Mouse (Mus musculus) layer of hippocampus, adult 18-20 months (tissue): ENCODE data around the gene Prkd2. TPM values are rescaled to one million over a fixed set of nuclear protein-coding genes. Genes with fewer than 3 reads are reported as not detected.

Experiments
- DNase-seq, 2 experiments: peaks; one replicate each; pipeline ENCODE4 v3.0.0; 2022; ENCODE audit warnings: low spot score in 2 of 2
- total RNA-seq, 2 experiments: library from RNA; stranded (reverse); gene quantifications; 2 replicates each; pipeline ENCODE4 v1.2.3; 2021

Prkd2 gene
- total RNA-seq, 2 experiments from 2014 or later: 4.7 to 6.1 TPM

DNA sequence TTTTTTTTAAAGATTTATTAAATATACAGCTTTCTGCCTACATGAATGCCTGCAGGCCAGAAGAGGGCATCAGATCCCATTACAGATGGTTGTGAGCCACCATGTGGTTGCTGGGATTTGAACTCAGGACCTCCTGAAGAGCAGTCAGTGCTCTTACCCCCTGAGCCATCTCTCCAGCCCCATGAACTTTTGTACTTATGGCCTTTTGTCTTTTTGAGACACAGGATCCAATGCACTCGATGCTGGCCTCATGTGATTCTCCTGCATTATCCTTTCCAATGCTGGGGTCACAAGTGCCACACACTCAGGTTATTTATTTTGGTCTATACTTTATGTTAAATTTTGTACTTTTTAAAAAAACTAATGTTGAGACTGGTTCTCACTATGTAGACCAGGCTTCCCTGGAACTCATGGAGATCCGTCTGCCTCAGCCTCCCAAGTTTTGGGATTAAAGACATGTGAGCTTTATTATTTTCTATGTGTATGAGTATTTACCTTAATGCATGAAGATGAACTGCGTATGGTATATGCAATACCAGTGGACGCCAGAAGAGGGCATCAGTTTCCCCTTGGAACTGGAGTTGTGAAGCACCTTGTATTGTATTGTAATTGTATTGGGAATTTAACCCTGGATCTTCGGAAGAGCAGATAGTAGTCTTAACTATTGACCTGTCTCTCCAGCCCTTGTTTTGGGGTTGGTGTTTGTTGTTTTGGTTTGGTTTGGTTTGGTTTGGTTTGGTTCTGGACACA lies 17.4 kb downstream of the Prkd2 start:
- peak in 1 of 2 experiments; percentile 76 for DNase-seq

DNA sequence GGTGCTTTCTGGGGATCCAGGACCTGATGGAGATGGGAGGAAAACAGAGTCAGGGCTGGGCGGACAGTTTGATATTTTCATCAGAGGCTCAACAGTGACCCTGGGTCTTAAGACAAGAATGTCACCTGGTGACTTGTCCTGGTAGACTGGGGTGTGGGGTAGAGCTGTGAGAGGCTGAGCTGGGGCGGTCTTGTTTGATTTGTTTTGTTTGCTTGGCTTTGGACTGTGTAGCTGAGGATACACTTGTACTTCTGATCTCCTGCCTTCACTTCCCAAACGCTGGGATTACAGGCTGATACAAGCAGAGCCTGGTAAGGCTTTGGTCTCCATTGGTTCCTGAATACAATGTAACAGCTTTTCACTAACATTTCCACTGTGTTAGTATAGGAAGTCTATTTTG lies 24.8 kb downstream of the Prkd2 start:
- no peak for DNase-seq

DNA sequence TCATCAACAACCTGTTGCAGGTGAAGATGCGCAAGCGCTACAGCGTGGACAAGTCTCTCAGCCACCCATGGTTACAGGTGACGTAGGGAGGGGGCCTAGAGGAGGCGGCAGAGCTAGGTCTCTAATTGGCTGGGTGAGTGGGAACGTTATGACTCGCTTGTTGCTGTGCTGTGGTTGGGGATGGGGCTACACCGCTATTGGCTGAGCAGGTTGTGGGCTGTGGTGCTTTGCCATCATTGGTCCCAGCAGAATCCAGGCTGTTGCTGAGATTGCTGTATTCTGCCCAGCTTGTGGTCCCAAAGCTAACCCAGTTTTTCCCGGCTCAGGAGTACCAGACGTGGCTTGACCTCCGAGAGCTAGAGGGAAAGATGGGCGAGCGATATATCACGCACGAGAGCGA lies 26.8 kb downstream of the Prkd2 start:
- peak; percentile 95 to 96 for DNase-seq

DNA sequence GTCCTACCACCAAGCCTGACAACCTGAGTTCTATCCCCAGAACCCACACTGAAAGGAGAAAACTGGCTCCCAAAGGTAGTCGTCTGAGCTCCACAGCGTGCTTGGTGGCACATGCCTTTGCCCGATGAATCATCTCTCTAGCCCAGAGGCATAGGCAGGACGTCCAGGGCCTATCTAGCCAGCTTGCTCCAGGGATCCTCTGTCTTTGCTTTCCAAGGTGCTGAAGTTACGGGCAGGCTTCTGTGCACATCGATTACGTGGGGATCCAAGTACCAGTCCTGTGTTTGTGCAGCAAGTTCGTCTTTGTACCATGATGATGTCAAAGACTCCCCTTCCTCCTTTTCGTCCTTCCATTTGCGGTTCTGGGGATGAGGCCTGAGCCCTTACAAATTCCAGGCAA lies 28.9 kb downstream of the Prkd2 start:
- DNase-seq: no peak

DNA sequence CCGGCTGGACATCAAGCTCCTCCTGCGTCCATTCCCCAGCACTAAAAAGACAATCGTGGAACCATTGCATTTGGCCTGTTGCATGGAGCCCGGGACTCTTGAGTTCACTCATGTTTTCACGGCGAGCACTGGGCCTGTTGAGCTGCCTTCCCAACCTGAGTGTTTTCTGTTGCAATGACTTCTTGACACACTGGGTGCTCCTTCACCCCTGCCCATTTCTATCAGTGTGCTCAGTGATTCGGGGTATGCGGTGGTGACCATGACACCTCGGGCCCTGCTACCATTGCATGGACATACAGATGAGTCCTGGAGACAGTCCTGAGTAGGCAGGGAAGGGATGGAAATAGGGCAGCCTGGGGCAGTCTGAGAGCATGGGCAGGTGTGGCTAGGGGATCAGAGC lies 29.8 kb downstream of the Prkd2 start:
- DNase-seq: no peak

DNA sequence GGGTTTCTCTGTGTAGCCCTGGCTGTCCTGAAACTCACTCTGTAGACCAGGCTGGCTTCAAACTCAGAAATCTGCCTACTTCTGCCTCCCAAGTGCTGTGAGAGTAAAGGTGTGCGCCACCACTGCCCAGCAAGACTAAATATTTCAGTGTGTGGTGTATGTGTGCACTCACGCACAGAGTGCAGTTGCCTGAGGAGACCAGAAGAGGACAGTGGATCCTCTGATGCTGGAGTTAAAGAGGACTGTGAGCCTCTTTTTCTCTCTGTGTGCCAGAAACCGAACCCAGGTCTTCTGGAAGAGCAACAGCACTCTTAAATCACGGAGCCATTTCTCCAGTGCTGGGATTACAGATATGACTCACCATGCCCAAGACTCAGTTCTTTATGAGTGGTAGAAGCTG lies 30.7 kb downstream of the Prkd2 start:
- DNase-seq: no peak

DNA sequence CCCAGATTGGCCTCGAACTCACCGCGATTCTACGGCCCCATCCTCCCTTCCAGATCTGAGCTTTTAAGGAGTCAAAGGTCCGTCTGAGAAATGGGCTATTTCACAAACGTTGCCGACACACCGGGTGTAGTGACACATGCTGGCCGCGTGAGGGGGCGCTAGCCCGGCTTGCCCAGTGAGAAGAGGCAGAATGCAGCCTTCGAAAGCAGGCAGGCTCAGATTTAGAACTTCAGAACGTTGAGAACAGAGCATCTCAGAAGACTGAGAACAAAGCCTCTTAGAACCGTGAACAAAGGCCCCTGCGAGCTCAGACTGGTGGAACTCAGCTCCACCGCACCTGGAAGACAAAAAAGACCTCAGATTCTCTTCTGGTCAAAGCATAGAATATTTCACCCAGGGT lies 31.5 kb downstream of the Prkd2 start:
- peak; percentile 73 to 84 for DNase-seq

DNA sequence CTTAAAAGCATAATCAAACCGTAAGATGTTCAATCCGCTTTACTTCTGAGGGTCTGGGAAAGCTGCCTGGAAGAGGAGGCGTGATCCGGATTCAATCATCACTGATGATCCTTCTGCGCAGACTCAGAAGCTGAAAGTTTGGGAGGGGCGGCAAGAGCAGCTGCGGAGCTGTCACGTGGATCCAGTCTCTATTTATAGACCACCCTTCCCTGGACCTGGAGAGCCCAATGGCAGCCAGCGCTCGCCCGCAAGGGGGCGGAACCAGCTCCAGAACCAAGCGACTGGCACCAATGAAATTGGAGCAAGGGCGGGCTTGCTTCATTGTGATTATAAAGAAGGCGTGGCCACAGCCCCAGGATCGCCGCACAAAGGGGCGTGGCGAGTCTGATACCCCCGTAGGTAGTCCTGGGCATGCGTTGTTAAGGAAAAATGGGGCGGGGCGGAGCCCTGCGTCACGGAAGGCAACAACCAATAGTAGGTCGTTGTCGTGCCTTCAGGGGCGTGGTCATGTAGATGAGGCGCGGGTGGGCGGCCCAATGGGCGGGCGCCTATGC lies 32.1 kb downstream of the Prkd2 start:
- DNase-seq: peak; percentile 100

DNA sequence AGATGAGACGGTGACA lies 32.4 kb downstream of the Prkd2 start, which contains the start of gene Dact3:
Dact3 (plus strand) TSS at position 8 of the 16 bp plus-strand sequence.
- DNase-seq: no peak

DNA sequence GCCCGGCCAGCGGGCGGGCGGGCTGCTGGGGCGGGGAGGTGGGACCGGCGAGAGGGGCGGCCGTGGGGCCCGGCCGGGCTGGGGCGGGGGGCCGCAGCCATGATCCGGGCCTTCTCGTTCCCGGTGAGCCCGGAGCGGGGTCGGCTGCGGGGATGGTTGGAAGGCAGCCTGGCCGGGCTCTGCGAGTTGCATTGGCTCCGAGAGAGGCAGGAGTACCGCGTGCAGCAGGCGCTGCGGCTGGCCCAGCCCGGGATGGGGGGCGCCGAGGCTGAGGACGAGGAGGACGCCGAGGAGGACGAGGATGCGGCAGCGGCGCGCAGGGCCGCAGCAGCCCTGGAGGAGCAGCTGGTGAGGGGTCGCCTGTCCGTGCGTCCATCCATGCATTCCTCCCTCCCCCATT lies 32.6 kb downstream of the Prkd2 start:
- no peak for DNase-seq

DNA sequence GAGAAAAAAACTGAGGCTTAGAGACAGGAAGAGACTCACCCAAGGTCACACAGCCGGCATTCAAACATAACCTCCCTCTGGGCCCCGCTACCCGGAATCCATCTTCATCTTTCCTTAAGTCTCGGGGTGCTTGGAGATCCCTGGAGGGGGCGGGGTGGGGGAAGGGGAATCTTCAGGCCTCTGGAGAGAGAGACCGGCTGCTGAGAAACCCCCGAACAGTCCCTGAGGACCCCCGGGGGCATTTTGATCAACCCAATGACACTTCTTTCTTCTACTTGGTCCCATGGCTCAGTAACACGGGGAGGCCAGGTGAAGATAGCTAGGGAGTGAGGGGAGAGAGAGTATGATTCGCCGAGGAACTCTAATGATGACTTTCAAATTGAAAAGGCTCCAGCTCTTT lies 33.3 kb downstream of the Prkd2 start:
- DNase-seq: no peak

DNA sequence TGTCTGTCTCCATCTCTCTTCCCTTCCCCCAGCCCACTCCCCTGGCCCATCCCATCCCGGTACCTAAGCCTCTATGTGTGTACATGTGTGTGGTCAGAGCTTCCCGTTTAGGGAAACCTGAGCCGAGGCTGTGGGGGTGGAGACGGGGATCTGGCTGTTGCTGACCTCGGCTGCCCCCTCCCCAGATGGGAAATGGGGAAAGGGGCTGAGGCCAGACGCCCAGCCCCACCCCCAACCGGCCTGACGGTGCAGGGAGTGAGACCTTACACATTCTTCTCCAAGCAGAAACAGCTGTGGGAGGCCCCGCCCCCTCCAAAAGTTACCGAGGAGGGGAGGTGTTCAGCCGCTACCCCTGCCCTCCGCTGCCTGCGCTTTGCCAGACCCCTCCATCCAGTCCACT lies 33.9 kb downstream of the Prkd2 start:
- DNase-seq: no peak

DNA sequence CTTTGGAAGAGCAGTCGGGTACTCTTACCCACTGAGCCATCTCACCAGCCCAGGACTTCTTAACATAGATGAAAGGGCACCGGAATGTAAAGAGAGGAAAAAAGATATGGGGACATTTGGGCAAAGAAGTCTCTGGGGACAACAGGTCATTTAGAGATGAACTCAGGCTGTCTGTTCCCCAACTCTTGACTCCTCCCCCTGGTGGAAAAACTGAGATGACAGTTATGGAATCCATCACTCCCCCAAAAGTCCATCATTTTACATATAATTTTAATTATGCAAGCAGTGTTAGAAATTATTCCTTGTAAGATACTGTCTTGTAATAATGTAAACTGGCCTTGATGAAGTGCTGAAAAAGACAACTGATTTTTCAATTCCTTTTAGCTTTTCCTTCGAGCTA lies 35.0 kb downstream of the Prkd2 start:
- no peak for DNase-seq

DNA sequence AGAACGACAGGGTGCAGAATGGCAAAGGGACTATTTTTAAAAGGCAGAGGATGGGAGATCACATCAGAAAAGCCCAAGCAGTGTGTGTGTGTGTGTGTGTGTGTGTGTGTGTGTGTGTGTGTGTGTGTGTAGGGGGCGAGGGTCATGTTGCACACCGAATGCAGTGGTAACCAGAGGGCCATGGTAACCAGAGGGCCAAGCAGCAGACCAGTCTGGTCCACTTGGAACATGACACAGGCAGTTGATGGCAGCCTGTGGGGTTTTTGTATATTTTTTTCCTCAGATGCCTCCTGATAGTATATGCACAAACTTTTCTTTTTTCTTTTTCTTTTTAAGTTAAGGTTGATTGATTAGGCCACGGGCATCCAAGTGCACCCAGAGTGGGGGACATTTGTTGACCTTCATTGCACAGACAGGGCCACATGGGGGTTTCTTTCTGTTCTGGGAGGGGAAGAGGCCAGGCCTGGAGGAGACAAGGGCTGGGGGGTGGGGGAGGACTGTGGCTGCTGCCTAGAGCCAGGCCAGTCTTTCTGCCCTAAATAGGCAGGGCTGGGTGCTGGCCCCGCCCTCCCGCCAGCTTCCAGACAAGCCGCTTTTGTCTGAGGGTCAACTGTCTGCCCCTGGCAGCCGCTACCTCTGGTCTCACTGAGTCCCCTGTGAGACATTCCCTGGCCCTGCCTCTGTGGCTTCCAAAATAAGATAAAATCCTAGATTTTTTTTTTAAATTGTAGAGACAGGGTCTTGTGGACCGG lies 37.3 kb downstream of the Prkd2 start:
- DNase-seq: peak in 1 of 2 experiments; percentile 65

DNA sequence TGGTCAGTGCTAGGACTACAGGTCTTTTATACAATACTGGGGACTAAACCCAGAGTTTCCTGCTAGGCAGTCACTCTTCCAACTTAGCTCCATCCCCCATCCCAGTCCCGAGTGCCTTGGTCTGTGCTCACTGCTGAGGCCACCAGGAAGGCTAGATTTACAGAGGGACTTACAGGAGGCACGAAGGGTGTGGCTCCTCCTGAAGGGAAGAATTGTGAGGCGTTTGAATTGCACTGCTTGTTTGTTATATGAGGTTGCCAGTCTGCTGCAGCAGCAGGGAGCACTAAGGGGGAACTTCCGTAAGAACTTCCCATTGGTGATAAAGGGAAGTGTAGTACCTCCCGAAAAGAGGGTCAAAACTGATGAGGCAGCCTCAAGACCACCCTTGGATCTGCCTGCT lies 37.9 kb downstream of the Prkd2 start:
- no peak for DNase-seq

DNA sequence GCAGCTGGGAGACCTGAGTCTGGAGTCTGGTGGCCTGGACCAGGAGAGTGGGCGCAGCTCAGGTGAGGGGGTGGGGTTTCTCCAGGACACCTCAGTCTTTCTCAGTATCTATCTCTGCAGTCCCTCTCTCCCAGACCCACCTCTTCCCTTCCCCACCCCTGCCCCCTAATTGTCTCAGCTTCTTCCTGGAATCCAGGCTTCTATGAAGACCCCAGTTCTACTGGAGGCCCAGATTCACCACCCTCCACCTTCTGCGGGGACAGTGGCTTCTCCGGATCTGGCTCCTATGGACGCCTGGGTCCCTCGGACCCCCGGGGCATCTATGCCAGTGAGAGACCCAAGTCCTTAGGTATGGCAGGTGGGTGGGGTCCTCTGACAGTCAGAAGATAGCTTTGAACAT lies 40.5 kb downstream of the Prkd2 start:
- DNase-seq: no peak

DNA sequence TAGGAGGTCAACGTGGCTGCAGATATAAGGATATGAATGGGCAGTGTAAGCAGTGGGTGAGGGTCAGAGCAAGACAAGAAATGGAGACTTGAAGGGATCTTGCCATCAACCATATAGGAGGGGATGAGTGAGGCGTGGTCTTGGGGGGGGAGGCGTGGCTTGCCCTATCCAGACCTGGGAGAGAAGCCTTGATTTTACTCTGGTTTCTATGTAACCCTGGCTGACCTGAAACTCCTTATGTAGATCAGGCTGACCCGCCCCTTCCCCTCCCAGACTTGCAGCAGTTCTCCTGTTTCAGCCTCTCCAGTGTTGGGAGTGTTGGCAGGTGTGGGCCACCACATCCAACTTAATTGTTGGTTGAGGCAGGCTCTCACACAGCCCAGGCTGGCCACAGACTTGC lies 41.6 kb downstream of the Prkd2 start:
- no peak for DNase-seq

DNA sequence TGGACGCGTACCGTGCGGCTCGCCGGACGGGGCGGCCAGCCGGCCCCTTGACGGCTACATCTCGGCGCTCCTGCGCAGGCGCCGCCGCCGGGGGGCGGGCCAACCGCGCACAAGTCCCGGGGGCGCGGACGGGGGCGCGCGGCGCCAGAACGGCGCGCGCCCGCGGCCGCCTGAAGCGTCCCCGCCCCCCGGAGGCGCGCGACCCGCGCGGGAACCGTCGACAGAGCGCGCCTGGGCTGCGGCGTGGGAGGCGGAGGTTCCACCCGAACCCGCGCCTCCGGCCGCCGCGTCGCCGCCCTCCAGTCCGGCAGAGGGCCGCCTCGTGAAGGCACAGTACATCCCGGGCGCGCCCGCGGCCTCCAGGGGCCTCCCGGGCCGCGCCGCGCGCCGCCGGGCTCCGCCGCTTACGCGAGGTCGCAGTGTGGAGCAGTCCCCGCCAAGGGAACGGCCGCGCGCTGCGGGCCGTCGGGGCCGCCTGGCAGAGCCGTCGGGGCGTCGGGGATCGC lies 42.6 kb downstream of the Prkd2 start:
- no peak for DNase-seq

DNA sequence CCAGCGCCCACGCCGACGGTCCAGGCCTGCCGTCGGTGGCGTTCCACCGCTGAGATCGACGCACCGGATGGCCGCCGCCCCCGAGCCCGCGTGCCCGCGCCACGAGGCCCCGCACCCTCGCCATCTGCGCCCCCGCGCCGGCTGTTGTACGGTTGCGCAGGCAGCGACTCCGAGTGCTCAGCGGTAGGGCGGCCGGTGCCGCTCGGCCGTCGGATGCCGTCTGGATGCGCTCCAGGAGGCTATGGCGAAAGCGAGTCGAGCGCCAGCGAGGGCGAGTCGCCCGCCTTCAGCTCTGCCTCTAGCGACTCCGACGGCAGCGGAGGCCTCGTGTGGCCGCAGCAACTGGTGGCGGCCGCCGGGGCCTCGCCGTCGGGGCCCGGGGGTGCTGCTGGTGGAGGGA lies 43.2 kb downstream of the Prkd2 start:
- DNase-seq: no peak

DNA sequence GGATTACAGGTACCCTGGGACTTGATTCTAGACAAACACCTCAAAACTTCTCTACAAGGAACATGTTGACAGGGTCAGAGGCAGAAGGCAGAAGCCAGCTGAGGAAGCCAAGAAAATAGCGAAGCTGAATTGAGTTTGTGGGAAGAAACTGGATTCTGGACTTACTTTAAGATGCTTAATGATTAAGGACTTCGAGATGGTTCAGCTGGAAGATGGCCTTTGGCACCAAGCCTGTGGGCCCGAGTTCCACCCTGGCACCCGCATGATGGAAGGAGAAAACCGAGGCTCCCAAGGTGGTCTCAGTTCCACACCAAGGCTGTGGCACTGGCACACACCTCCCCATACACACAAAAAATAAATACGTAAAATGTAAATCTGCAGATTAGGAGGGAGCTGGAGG lies 47.8 kb downstream of the Prkd2 start:
- DNase-seq: no peak

DNA sequence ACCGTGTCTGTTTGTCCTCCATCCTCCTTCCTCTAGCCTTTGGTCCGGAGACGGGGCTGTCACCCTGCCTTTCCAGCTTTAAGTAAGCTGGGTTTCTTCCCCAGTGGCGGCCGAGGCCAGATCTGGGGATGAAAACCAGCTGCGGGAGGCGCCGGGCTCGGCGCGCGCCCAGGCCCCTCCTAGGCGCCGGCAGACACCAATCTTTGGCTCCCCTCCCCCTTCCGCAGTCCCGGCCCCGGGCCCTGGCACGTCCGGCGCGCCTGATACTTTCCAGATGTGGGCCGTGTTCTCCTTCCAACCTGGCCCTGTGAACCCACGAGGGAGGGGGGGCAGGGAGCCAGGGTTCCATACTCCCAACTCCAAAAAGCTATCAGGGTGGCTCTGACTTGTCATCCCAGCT lies 48.2 kb downstream of the Prkd2 start:
- DNase-seq: no peak

DNA sequence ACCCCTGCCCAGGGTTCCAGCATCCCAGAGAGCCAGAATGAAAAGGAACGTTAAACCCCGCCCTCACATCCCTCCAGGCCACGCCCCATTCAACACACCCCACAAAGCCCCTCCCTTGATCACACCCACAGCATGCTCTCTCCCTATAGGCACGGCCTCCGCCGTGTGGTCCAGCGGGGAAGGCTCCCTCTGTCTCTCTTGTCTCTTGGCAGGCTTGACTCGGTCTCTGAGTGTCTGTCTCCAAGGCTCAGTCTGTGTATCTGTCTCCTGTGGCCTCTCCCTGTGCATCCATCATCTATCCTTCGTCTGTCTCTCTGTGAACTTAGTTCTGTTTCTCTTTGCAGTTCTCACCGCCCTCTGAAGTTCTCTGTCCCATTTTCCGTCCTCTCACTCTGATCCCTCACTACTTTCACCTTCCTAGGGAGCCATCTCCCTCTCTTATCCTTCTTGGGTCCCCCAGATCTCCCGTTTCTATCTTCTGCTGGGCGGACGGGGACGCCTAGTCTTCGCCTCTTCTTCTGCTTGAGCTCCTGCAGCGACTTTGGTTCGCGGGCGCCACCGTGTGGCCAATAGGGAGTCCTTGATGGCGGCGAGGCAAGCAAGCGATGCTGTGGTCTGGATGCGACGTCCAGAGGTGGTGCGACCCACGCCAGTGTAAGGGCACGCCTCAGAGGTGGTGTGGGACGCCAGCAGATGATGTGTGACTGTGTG lies 49.1 kb downstream of the Prkd2 start, which contains the start of gene Gng8:
Gng8 (plus strand) TSS at position 146 of the 711 bp plus-strand sequence.
- DNase-seq: peak; percentile 71 to 92
